Mouse (Mus musculus) stomach, postnatal 0 days (tissue): ENCODE measurements around the gene Ctnna2.

Experiments
- CTCF ChIP-seq: IDR thresholded peaks from 2 replicates; pipeline ENCODE4 v1.5.1; 2016; ENCODE audit warnings: antibody characterized with exemption, low read depth, mild to moderate bottlenecking, moderate library complexity
- EP300 ChIP-seq: optimal IDR thresholded peaks from 2 replicates; pipeline ENCODE3; 2016; ENCODE audit warnings: antibody characterized with exemption

- no peak for TF ChIP-seq CTCF
- TF ChIP-seq EP300: no peak
These were observed 608.4 kb downstream of the Ctnna2 start for GRCm38 (mm10) chr6:77371147-77371546.
